Mouse (Mus musculus): Measurements from ENCODE around the gene Prps1.

DNA sequence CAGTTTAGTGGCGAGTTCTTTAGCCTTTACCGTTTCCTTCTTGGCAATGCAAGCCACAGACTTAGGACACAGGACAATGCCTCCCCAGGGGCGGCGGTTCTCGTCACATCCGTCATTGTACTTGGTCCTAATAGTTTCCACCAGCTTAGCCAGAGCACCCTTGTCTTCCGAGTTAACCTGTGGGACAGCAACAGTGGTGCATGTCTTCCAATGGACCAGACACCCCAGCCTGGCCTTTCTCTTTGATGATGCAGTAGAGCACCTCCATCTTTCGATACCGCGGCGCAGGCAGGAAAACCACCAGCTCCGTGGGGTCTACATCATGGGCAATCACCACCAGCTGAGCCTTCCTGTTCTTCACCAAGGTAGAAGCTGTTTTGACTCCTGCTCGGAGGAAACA lies 10.9 kb upstream of the Prps1 start:
- TF ChIP-seq POLR2A (IDR thresholded peaks at IDR 0.05; ENCODE audit: insufficient read depth, low read depth, low read length) (peak; percentile 34; the same call in 1 of the 2 replicates), CTCF (IDR thresholded peaks at IDR 0.05) (no peak), EP300 (IDR thresholded peaks at IDR 0.05; ENCODE audit: insufficient read depth, low read depth, low read length) (no peak)
